Mouse (Mus musculus) brain, embryonic 14.5 days (tissue): ENCODE data around the gene Spaca6.

Experiments used
- CTCF ChIP-seq: fragments of 200-500 bp; IDR thresholded peaks from 2 replicates; pipeline ENCODE4 v1.5.1; 2012; ENCODE audit warnings: inconsistent platforms, mild to moderate bottlenecking, moderate library complexity, borderline replicate concordance; ENCODE audit not compliant: insufficient read depth, insufficient read length; ENCODE audit errors: extremely low read depth
- POLR2A ChIP-seq: fragments of 200-500 bp; IDR thresholded peaks from 2 replicates; pipeline ENCODE4 v1.6.1; 2012; ENCODE audit warnings: mild to moderate bottlenecking, inconsistent platforms, borderline replicate concordance; ENCODE audit not compliant: poor library complexity, insufficient read depth, insufficient read length, severe bottlenecking; ENCODE audit errors: extremely low read depth

GRCm38 (mm10) chr17:17889732-17890425 lies 62.9 kb downstream of the Spaca6 start:
- TF ChIP-seq CTCF: no peak
- TF ChIP-seq POLR2A: no peak
